Mouse (Mus musculus) brain, embryonic 18.5 days (tissue): ENCODE measurements around the gene Zwilch.
"Not testable (repeated sequence)": the region's sequence is repeated elsewhere in the genome, so short reads cannot be mapped to it uniquely, and the experiment has no call there.

Source experiments
- DNase-seq: peaks from one replicate; pipeline ENCODE4 v3.0.0-alpha.2; 2012; ENCODE audit warnings: low read depth, low spot score

The Zwilch gene

DNA sequence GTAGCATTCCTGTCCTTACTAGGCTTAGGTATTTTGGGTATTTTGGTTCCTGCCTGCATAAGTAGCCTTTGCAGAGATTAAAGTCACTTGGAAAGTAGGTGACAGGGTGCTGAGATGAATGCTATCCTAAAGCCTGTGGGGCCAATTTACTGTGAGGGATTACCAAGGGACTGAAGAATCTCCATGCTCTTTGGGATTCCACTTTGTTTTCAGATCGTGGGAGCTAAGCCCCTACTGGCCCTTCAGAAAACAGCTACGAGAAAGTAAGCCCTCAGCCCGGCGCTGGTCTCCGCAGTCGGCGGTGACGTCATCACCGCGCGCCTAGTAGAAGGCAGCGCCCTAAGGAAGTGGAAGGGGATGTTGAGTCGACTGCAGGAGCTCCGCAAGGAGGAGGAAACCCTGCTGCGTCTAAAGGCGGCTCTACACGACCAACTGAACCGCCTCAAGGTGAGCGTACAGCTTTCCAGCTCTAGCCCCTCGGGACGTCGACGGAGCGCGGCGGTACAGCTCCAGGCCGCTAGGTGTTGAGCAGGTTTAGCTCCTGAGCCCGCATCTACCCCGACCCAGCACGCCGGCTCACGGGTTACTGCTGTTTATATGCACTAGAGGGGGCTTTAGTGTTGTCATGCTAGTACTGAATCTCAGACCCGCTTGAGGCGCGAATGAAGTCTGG lies 6.2 kb upstream of the Zwilch start, which contains the start of gene Snapc5:
Gene Snapc5 (plus strand): TSS at position 301 of the 673 bp plus-strand sequence.
- DNase-seq, result peak; percentile 87

DNA sequence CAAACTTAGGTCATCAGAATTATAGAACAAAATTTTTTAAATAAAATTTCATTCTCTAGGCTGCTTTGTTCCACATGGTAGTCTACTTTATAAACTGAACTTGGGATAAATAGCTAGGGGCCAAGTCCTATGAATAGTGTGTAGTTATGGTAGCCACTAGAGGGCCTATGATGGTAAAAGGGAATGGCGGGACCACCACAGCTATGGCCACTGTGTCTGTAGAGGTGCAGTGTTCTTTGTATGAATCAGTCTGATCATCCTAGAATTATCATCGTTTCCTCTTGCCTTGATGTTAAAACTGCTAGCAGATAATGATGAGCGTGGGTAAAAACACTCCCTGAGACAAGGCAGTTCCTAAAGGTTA lies 5.7 kb upstream of the Zwilch start:
- no peak for DNase-seq

DNA sequence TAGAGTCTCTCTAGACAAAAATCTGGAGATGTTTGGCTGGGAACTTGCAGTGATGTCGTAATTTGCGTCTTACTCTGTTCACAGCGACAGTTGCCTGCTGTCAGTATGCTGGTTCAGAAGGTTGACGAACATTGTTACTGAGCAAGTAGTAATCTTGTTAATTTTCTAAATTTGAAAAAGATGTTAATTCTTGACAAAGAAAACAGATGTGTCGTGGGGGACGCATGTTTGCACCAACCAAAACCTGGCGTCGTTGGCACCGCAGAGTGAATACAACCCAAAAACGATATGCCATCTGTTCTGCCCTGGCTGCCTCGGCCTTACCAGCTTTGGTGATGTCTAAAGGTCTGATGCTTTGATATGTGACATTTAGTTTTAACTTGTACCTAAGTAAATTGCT lies 2.5 kb upstream of the Zwilch start:
- DNase-seq, result no peak

DNA sequence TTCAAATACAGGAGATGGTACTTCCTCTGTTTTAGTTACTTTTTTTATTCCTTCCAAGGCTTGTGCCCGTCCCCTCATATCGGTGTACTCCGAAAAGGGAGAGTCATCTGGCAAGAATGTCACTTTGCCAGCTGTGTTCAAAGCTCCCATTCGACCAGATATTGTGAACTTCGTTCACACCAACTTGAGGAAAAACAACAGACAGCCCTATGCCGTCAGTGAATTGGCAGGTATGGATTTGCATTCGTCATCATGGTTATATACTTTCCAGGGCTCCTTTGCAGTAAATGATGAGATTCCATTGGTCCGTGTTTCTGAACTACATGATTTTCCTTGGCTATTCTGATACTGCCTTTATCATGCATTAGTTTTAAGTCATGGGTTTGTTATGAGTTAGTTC lies 1.9 kb upstream of the Zwilch start:
- no peak for DNase-seq

DNA sequence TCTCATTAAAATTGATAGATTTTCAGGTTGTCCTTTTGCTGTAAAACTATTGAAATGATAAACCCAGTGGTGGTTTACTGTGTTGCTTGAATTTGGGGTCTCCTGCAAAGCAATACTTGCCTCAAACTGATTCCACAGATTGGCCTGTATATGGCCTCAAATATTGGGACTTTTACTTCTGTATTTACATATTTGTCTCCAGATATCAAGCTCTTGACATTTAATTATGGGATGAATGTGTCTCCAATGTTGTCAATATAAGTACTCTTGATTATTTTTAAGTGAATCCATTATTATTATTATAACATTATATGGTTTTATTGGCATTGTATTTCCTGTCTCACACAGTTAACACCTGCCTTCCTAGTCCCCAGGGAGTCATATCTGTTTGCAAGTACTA lies 1.4 kb upstream of the Zwilch start:
- no peak for DNase-seq

DNA sequence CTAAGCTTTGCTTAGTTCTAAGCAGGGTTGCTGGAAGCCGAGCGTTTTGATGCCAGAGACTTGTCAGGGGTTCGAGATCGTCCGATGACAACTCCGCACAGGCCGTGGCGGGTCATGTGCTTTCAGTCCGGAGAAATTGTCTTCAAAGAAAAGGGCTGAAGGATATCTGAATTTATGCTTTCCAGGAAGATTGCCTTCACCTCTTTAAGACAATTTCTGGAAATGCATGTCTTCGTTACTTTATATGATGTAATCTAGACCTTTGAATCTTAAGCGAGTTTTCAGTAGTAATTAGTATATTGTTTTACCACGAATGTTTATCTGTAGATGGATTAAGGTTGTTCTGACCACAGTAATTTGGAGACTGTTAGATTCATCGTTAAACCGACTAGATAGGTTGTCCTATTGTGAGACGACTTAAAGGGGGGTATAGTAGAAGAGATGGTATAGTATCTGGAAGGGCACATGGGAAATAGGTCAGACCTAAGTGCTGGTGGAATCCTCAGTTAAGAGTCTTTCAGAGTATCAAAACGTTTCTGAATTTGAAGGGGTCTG lies 839 bp upstream of the Zwilch start:
- no peak for DNase-seq

DNA sequence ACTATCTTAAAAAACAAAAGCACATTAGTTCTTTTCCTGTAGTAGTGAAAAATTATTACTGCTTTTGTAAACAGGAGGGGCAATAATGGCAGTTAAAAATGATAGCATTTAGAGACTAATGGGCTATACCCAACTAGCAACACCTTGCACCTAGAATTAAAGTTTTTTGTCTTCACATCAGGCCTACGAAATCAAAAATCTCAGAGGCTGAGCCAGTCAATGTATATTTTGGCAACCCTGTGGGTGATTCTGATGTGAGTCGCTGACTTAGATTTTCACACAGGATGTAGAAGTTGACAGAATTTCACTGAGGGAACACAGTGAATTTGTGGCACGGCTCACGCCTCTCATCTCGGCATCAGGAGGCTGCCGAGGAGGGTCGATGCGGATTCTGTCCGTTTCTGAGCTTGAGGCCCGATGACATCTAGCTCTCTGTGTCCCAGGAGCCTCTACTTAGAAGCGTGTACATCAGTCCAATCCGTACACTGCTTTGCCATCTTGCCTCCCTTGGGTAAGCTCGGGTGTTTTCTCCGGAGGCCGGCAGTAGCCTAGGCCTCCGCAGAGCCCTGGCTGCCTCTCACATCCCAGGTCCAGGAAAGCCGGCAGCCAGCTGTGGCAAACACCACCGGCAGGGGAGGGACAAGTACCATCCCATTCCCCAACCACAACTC lies 624 bp downstream of the Zwilch start:
- DNase-seq, result no peak

DNA sequence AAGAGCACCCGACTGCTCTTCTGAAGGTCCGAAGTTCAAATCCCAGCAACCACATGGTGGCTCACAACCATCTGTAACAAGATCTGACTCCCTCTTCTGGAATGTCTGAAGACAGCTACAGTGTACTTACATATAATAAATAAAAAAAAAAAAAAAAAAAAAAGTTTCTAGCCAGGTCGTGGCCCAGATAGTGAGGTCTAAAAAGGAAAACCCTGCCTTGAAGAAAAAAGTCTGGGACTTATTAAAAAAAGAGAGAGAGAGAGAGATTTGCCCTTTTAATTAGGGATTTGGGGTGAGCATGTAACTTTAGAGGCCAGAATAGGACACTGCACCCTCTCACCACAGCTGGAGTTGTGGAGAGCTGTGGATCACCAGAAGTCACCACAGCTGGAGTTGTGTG lies 2.9 kb downstream of the Zwilch start:
- DNase-seq, result not testable (repeated sequence)

DNA sequence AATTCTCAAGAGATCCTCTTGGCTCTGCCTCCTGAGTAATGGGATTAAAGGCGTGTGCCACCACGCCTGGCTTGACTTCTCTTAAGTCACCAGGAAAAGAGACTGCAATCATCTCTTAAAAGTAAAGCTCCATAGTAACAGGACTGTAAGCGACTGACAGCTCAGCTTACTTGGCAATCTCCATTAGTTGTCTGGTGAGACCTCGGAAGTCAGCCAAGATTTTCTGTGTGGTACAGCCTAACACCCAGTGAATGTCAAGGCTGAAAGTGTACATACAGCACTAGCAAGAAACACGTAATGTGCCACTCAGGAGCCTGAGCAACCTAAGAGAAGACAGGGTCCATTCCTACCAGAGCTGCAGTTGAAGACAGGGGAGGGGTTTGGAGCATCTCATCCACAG lies 12.4 kb downstream of the Zwilch start:
- DNase-seq, result no peak

DNA sequence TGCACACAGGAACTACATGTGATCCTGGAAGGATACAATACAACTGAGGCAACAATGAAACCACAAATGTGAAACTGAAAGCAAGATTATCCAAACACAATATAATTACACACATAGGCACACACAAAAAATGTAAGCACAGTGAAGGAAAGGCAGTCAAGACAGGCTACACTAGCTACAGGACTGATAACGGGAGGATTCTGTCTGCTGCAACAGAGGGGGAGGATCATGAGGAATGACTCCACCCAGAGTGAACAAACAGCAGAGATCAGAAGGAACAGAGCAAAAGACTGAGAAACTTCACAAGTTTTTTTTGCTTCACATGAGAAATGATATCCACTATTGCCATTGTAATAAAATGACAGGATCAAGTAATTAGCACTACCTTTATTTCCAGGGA lies 16.3 kb downstream of the Zwilch start:
- no peak for DNase-seq

DNA sequence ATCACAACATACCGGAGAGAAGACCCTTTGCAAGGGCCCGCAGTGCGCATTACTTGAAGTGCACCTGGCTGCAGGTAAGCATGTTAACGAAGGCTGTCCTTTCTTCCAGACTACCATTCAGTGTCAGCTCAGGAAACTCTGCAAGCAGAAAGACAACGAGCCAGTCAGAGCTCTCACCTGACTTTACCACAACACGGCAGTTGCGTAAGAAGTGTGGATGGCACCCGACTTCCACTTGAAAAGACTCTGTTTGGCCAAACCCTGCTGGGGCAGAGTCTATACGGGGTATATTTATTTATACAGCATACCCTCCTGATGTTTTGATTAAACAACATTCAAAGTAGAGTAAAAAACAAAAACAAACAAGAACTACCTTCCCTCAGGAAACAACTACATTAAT lies 33.0 kb downstream of the Zwilch start:
- DNase-seq, result no peak

DNA sequence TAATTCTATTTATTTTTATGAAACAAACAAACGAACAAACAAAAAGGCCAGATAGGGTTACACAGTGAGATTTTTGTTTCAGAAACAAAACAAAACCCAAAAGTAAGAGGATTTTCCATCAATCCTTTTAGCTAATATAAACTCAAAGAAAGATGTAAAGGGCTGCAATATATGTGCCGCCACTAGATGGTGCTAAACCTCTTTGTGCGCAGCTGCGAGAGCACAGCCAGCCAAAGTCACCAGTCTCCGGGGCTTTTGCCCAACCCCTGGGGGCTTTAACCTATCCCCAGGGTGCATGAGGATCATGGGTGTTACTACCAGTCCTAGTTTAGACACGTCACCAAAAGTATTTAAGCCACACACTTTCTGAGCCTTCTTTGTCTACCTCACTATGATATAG lies 34.0 kb downstream of the Zwilch start:
- not testable (repeated sequence) for DNase-seq

DNA sequence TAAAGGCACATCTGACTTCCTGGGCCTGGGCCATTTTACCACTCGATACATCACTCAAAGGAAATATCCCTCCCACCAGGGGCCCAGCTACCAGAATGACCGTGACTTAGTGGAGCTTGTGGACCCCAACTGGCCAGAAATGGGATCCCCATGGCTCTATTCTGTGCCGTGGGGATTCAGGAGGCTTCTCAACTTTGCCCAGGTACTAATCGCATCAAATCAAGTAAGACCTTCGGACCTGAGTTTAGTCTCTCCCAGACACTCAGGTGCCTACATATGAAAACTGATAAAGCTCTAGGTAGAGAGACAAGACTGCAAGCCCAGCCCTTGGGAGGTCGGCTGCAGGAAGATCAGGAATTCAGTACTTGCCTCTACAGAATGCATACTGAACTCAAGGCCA lies 41.3 kb downstream of the Zwilch start:
- DNase-seq, result no peak

DNA sequence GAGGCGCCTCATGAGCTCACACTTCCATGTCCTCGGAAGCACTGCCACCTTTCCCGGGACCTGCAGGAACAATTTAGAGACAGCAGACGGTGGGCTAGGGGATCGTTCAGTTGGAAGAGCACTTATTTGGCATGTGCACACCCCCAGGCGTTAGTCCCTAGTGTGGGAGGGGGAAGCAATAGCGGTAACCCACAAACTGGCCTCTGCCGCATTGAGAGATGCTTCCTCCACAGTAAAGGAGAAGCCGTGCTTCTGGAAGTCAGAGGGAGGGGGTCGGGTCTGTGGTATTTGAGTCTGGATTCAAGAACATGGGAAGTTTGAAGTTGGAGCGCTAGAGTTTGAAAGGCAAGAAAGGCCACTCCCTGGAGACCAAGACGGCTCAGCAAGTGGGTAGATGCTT lies 46.8 kb downstream of the Zwilch start:
- DNase-seq, result no peak

DNA sequence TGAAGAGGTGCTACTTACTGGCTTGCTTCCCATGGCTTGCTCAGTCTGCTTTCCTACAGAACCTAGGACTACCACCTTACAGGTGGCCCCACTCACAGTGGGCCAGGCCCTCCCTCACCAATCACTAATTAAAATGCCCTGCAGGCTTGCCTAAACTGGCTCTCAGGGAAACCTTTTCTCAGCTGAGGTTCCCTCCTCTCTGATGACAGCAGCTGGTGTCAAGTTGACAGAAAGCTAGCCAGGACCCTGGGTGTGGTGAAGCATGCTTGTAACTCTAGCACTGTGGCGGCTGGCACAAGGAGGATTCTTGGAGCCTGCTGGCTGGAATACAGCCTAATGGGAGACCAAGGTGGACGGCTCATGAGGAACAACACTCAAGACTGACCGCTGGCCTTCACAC lies 47.6 kb downstream of the Zwilch start:
- DNase-seq, result no peak

DNA sequence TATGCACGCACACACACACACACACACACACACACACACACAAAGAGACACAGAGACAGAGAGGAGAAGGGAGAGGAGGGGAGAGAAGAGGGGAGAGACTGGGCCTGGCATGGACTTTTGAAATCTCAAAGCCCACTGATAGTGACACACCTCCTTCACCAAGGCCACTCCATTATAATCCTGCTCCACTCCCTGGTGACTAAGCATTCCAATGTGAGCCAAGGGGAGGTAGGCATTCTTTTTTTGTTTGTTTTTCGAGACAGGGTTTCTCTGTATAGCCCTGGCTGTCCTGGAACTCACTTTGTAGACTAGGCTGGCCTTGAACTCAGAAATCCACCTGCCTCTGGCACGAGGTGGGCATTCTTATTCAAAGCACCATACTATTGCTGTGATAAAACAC lies 48.1 kb downstream of the Zwilch start:
- DNase-seq, result not testable (repeated sequence)

DNA sequence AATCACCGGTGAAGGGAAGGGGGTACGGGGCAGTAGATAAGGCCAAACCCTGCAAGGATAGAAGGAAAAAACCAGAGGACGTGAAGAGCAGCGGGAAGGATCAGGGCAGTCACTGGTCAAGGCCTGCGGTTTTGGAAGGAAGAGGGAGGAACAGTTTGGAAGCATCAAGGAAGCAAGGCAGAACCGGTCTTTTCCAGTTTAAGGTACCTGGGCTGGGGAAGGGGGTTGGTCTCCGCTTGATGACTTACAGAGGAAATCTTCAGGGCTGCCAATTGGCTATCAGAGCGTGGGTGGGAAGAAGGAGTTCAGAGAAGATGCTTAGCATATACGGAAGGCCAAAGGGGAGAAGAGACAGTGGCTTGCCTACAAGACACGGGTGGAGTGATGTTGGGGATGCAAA lies 50.3 kb downstream of the Zwilch start:
- DNase-seq, result no peak

DNA sequence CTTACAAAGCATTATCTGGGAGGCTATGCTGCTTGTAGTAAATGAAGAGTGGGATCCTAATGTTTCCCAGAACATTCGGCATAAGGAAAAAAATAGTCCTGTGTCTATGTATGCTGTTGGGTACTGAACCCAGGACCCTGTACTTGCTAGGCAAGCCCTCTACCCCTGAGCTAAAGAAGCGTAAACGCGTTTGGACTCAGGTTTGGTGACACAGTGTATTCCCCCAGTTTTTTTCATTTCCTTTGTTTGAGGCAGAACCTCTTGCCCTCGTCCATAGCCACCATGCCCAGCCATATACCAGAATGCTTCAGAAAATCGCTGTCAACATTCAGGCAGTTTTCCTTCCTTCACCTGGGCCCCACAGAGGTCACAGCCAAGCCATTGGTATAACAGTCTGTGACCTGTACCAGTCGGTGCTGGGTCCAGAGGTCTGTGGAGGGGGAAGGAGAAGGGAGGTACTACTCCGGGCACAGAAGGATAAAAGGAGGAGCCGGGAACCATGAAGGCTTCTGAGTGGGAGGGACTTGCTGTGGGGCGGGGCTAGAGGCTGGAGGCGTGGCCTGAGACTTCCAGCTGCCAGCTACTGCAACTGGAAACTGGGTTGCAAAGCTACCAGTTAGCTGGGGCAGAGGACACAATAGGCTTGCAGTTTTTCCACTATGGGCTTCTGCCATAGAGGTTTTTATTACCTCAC lies 52.2 kb downstream of the Zwilch start:
- DNase-seq, result no peak

DNA sequence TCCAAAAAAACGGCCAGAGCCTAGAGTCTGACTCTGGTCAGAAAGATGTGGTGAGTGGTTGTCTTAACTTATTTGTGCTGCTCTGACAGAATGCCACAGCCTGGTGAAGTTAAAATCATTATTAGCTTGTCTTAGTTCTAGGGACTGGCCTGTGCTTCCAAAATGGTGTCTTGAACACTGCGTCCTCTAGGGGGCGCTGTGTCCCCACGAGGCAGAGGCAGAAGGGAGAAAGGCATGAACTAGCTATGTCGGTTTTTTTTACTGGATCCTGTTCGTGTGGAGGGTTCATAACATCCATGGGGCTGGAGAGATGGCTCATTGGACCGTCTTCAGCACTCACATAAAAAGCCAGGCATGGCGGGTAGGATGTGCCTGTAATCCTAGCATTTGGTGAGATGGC lies 53.0 kb downstream of the Zwilch start:
- DNase-seq, result no peak

DNA sequence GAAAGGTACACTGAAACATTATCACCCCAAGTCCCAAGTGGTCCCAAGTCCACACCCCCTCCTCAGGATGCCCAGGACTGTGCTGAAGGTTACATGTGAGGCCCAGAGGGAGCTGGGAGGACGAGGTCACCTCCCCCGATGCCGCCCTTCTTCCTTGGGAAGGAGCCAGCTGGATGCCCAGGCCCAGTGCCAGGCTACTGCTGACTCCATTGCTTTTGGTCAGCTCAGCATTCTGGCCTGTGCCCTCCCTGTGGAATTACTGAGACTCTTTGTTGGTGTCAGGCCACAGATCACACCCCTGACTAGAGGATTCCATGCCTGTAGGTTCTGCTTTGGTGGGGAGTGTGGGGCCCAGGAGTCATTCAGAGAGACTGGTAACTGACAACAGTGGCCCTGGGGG lies 56.0 kb downstream of the Zwilch start, which contains the start of gene Lctl:
Gene Lctl (plus strand): TSS at position 272 of the 400 bp plus-strand sequence.
- DNase-seq, result no peak

DNA sequence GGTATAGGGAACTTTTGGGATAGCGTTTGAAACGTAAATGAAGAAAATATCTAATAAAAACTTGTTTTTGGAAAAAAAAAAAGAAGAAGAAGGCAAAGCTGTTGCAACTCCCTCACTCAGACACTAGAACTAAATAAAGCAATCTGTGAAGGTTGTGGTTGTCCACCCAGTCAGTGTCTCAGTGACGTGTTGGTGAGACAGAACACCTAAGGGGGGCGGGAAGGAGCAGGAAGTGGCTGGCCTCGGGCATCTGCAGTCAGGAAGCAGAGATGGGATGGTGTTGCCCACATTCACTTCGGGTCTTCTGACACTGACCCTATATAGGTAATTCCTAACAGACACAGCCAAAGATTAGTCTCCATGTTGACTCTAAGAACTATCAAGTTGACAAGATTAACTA lies 57.1 kb downstream of the Zwilch start:
- no peak for DNase-seq

DNA sequence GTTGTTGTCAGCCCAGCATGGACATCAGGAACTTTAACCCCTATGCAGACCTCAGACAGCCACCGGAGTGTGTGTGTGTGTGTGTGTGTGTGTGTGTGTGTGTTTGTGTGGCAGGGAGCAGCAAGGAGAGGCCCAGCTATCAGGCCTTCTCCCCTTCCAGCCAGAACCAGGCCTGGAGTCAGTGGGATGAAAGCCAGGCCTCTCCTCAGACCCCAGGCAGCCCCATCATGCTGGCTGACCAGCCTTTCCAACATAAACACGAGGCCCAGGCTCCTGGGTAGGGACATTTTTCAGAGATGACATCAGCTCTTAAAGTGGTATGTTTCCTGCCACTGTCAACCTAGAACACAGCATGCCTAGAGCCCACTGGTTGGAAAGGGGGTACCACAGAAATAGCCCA lies 58.3 kb downstream of the Zwilch start:
- no peak for DNase-seq

DNA sequence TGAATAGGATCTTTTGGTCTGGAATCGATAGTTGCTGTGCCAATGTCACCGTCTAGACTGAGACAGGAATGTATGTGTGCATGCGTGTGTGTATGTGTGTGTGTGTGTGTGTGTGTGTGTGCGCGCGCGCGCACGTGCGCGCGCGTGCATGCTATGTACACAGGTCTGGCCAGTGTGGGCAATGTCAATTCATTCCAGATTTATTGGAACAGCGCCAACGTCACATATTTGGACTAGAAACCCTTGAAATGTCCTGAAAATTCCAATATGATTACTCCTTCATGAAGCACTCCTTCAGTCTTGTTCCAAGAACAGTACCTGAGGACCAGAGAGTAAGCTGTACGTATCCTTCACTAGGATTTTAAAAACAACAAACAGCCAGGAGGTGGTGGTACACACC lies 62.4 kb downstream of the Zwilch start:
- no peak for DNase-seq
